Mouse (Mus musculus) cerebellum, postnatal 25 days (tissue): ENCODE results near the gene Gp1ba.

Experiments used
- DNase-seq, 2 experiments: peaks; one replicate each; pipeline ENCODE4 v3.0.0; 2021; ENCODE audit warnings: mixed read lengths in 2 of 2

The Gp1ba gene

DNA sequence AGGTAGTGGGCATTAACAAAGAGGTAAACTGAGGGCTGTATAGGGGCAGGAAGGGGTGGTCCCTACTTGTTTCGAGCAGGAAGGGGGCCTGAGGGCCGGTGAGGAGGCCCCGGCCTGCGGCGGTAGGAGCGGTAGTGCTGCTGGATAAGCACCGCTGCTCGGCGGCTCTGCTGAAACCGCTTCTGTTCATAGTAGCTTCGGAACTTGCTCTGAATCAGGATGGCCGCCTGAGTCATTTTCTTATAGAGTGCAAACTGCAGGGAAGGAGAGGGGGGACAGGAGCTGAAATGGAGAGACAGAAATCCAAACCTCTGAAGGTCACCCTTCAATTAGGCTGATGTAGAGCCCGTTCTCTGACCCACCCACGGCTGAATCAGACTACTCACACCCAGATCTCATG is 31.6 kb downstream of the Gp1ba start:
- peak; percentile 47 to 51 for DNase-seq

DNA sequence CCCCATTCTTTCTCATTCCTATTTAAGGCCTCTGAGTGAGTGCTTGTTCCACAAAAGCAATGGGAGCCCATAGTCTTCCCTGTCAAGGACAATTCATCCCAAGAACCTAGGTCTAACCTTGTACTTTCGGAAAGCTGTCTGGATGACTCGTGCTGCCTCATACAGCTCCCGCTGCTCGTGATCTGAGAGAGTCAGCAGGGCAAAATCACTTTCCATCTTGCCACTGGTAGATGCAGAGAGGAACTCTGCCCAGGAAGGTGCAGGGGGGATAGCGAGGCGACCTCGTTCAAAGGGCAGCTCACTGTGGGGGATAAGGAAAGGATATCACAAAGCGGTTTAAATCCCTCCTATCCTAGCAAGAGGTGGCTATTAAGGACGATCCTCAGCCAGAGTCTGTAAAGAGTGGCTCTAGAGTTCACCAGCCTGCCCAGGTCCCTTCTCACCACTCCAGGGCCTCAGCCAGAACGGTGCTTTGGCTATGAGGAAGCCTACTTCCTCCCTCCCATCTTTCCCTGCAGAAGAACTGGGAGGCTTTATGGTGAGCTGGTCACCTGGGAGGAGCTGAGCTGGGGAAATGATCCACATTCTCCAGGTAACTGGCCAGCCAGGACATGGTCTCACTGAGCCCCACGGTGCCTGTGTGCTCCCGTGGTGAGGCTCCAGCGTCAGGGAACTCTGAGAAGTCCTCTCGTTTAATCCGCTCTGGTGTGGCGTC is 32.6 kb downstream of the Gp1ba start:
- no peak for DNase-seq

DNA sequence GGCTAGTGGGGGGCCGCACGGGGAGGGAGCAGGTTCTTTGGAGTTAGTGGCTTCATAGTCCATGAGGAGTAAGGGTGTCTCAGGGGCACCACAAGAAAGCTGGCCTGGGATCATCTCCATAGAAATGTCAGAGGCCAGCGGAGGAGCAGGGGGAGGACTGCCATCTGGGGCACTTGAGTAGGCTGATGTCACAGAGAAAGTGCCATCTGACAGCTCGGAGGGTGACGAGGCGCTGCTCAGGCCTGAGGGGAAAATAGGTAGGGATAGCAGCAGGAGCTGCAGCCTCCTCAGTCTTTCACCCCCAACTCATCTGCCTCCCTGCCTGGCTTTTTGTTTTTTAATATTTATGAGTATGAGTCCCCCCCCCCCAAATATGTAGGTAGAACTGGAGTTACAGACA is 35.1 kb downstream of the Gp1ba start:
- DNase-seq = peak in 1 of 2 experiments; percentile 30

GRCm38 (mm10) chr11:70674501-70674900 is 35.6 kb downstream of the Gp1ba start:
- DNase-seq = no peak

- DNase-seq = peak in 1 of 2 experiments; percentile 6
Observed at GRCm38 (mm10) chr11:70678092-70678491, 39.2 kb downstream of the Gp1ba start.

GRCm38 (mm10) chr11:70678576-70678975 is 39.7 kb downstream of the Gp1ba start:
- DNase-seq = no peak

DNA sequence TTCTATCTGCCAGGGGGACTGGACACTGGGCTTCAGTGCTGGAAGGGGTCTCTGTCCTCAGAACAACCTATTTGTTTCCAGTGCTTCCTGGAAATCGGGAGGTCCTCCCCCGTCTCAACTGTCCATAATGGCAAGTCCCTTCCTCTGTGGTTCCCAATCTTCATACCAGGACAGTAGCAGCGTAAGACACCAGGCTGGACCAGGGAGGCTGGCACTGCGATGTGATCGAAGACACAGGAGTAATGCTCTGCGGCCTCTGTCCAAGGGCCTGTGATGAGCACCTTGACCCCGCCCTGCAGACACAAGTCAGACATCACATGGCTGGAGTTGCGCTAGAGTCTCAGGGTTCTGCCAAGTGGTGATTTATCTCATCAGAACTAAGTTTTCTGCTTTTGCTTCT is 40.4 kb downstream of the Gp1ba start:
- no peak for DNase-seq

DNA sequence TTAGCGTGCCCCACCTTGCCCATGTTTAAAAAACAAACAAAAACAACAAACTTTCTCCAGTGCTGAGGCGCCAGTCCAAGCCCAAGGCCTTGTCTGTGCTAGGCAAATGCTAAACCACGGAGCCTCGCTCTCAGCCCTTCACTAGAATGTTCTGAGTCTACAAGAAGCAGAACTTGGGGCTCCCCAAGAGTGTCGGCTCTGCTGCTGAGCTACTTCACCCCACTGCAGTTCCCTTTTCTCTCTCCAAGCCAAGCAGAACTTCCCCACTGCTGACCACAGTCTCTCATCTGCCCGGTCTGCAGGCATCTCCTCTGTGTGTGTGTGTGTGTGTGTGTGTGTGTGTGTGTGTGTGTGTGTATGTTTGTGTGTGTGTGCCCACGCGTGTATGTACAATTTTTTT is 41.0 kb downstream of the Gp1ba start:
- DNase-seq = no peak

DNA sequence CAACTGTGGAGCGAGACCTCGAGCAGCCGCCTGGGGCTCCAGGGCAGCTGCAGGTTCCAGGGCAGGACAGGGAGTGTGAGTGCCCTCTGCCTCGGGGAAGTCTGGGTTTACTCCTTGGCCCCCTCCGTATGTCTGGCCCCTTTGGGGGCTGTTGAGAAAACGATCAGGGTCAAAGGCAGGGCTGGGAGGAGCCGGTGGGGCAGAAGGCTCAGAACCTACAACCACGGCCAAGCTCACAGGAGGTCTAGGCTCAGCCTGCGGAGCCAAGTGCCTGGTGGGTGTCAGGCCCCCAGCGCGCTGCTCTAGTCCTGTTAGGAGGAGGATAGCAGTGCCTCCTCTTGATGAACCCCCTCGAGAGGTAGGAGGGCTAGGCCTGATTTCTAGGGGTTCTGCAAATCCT is 42.2 kb downstream of the Gp1ba start:
- no peak for DNase-seq

GRCm38 (mm10) chr11:70681897-70682581 is 43.1 kb downstream of the Gp1ba start:
- peak in 1 of 2 experiments; percentile 44 for DNase-seq

- no peak for DNase-seq
Observed at GRCm38 (mm10) chr11:70683640-70684039, 44.7 kb downstream of the Gp1ba start.

- DNase-seq = peak; percentile 73 to 78
Observed at GRCm38 (mm10) chr11:70686901-70687566, 48.1 kb downstream of the Gp1ba start.

- DNase-seq = peak; percentile 93 to 95
Observed at GRCm38 (mm10) chr11:70687601-70688199, 48.8 kb downstream of the Gp1ba start, which contains the start of gene Camta2. Gene Camta2, minus strand, starts transcription at chr11:70688105.

GRCm38 (mm10) chr11:70688372-70688771 is 49.5 kb downstream of the Gp1ba start:
- DNase-seq = no peak

GRCm38 (mm10) chr11:70689578-70689977 is 50.7 kb downstream of the Gp1ba start:
- peak in 1 of 2 experiments; percentile 4 for DNase-seq
